Mouse (Mus musculus) megakaryocyte, embryonic 14.5 days (primary cell): ENCODE results near the gene Paxx.
A peak's percentile ranks its signal among the peaks of the same experiment; 100 is the strongest.

Experiments used
- FLI1 ChIP-seq: IDR thresholded peaks from 2 replicates; pipeline ENCODE4 v1.6.1; 2012; ENCODE audit warnings: low read length, inconsistent platforms, mixed read lengths
- GATA1 ChIP-seq: IDR thresholded peaks from 3 replicates; pipeline ENCODE4 v1.6.1; 2012; ENCODE audit warnings: mixed read lengths, low read length, inconsistent platforms, borderline replicate concordance

DNA sequence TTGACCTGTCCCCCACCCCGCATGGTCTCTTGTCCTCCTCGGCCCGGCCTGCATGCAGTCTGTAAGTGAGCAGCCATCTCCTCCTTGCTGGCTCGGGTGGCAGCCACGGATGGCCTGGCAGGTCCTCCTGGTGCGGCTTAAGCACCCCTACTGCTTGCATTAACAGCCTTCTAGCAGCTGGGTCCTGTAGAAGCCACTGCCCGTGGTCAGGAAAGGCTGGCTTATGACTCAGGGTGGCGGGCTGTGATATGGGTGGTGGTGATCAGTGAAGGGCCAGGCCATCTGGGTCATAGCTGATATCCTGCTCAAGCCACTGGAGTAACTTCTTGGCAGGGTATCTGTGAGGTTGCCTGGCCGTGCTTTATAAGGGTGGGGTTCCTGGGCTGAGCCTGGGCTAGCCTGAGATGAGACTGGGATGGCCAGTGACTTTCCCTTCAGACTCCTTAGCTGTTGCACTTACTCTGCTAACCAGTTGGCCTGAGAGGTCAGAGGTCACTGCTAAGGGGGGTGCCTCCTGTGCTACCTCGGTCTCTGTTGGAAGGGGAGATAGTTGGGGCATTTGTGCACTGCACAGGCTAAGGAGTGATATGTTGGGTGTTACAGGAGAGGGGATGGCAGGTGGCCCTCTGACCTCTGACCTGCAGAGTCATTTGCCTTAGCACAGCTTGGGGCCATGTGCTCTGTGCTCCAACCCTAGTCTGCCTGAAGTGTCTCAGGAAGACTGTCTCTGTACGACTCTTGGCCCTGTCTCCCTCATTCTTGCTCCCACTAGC lies 28.4 kb downstream of the Paxx start:
- TF ChIP-seq GATA1, result peak; percentile 46; the same call in 1 of the 3 replicates
- no peak for TF ChIP-seq FLI1
